Mouse (Mus musculus) thymus, postnatal 0 days (tissue): ENCODE results near the gene Nup214. TPM values are rescaled to one million over a fixed set of nuclear protein-coding genes. Genes with fewer than 3 reads are reported as not detected.
A peak's percentile ranks its signal among the peaks of the same experiment; 100 is the strongest.
"Not testable (repeated sequence)": the region's sequence is repeated elsewhere in the genome, so short reads cannot be mapped to it uniquely, and the experiment has no call there.

Experiments
- DNase-seq: peaks from one replicate; pipeline ENCODE4 v3.0.0-alpha.2; 2015; ENCODE audit warnings: low spot score
- polyA plus RNA-seq: library from polyadenylated mRNA; unstranded; fragments of >200 nt; fragmentation: Nextera tagmentation; extraction: Ambion mirVana; gene quantifications from 2 replicates; pipeline ENCODE4 v1.2.1, GENCODE M21; 2015

Nup214 gene
- polyA plus RNA-seq, 1 experiment from 2014 or later: 138 TPM

DNA sequence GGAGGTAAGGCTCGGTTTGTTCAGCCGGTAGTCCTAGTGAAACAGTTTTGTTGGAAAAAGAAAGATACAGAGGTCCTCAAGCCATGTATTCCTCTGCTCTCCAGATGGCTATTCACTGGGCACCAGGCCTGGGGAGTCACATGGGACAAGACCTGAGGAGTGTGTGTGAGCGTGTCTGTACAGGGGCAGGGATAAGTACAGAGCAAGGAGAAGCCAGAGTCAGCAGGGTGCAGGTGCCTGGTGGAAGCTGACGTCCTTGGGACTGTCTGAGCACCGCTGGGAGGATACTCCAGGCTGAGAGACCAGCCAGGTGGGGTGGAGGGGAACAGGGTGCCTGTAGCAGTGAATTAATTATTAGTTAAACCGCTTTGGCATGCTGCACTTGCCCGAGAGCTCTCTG is 10.7 kb upstream of the Nup214 start:
- DNase-seq: no peak

DNA sequence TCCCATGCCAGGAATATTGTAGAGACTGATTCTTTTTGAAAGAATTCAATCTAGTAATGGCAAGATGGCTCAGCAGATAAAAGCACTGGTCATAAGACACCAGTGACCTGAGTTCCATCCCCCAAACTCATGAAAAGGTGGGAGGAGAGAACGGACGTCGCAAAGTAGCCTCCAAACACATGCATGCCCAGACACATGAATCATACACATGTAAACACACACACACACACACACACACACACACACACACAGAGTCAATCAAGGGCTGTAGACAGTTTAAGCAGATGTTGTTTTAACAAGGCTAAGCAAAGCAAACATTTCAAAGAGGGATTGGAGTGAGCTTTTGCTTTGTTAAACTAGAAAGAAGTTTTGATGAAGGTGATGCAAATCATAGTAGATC is 10.0 kb upstream of the Nup214 start:
- no peak for DNase-seq

DNA sequence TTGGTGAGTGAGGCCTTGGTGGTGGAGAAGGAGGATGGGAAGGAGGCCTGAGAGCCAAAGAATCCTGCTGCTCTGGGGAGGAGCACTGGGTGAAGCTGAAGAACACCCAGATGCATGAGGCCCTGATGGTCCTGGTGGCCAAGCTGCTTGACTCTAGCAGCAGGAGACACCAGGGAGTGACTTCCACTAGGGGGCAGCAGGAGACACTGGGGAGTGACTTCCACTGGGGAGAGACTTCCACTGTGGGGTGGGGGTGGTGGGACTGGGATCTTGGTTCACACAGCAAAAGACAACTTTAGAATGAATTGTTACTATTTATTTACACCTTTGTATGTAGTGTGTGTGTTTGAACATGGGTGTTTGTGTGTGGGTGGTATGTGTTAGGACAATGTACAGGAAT is 9.1 kb upstream of the Nup214 start:
- DNase-seq: peak; percentile 67

GRCm38 (mm10) chr2:31966801-31967200 is 7.4 kb upstream of the Nup214 start:
- DNase-seq: no peak

DNA sequence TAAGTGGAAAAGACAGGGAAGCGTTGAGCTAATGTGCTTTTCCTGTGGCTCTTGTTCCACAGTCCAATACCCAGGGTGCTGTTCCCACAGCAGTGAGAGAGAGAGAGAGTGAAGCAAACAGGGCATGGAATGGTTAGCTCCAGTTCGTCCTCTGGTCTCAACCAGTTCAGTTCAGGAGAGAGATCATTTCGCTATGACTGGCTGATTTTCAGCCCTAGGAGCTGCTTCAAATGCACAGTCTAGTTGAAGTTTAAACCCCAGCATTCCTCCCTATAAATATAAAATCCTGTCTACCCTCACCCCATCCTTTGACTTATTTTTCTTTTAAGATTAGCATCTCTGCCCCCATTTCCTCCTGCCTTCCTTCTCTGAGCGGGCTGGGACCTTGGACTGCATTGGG is 1.6 kb upstream of the Nup214 start:
- no peak for DNase-seq

DNA sequence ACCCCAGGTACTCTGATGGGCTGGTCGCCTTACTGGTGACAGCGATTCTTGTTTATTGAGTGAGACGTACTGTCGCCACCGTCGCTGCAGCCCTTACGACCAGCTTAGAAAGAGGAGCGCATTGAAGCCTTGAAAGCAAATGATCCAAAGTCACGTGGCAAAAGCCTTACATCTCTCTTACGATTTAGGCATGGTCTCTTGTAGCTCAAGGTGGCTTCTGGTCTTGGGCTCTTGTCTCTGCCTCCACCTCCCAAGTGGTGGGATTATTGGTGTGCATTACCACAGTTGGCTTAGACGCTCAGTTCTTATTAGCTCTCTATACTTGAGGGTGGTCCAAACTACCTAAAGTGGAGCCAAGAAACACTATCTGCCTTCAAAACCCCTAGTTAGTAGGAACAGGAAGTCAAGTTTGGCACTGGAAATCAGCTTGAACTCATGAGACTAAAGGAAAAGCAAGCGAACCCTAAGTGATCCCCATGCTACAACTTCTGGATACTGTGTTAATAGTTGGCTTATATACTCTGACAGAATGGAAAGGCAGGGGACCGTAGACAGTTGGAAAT is 654 bp downstream of the Nup214 start:
- DNase-seq: no peak

DNA sequence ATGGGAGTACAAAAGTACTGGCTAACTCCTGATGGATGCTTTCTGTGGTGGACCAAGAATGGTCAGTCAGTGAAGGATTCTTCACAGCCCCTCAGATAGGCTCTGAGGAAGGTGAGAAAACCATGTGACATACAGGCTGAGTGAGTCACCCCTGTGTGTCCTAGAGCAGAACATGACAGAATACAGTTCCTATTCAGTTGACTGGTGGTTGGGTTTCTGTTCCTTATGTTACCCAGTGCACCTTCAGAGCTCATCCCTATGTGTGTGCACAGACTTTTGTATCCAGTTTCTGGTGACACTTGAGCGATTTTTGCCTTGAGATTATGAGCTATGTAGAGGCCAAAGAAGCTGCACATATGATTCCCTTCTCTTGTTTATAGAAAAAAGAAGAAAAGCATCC is 13.5 kb downstream of the Nup214 start:
- no peak for DNase-seq

GRCm38 (mm10) chr2:31990961-31991360 is 16.7 kb downstream of the Nup214 start:
- DNase-seq: no peak

- no peak for DNase-seq
Observed at GRCm38 (mm10) chr2:31994896-31995295, 20.7 kb downstream of the Nup214 start.

DNA sequence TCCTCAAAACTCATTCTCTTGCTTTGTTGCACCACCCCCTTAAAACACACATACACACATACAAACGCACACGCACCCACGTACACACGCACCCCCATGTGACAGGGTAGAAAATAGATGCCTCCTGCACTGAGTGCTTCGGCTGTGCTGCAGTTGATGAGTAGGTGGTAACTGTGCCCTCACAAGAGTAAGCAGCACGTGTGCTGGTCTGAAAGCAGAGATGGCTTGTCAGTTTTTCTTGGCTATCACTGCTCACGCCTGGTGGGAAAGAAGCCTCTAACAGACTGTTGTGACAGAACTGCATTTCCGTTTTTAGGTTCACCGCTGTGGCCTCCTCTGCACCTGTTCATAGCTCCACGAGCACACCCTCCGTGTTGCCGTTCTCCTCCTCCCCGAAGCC is 21.8 kb downstream of the Nup214 start:
- DNase-seq: no peak

DNA sequence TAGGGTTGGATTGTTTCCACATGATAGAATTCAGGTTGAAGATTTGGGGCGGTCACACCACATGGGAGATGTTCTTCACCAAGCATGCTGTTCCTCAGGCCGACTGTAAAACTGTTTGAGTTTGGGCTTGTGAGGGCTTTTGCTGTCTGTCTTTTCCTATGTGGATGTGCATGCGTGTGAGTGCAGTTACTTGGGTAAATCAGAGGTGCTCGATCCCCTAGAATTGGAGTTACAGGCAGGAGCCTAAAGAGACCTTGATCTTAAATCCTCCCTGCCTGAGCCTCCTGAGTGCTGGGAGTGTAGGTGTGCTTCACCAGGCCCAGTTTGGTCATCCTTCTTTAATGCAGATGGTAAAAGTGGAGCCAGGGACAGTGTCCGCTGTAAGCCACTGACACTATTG is 23.3 kb downstream of the Nup214 start:
- DNase-seq: no peak

- DNase-seq: peak; percentile 61
Observed at GRCm38 (mm10) chr2:31998443-31998842, 24.2 kb downstream of the Nup214 start.

GRCm38 (mm10) chr2:32008311-32008710 is 34.1 kb downstream of the Nup214 start:
- no peak for DNase-seq

DNA sequence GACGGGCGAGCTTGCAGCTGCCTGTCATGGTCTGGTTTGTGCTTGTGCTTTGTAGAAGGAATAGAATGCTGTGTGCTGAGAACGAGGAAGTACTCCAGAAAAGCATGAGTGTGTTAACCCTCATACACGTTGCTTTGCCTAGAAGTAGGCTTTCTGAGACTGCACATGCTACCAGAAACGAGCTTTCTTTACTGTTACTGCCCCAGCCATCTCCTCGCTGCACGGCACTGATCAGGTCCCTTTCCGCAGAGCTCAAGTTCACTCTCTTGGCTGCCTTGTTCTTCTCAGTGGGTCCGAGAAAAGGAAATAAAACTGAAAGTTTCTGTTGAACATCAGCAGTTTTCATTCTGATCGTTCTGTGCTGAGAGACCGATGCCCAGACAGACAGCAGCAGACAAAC is 34.5 kb downstream of the Nup214 start:
- DNase-seq: no peak

- DNase-seq: no peak
Observed at GRCm38 (mm10) chr2:32019704-32020103, 45.5 kb downstream of the Nup214 start.

GRCm38 (mm10) chr2:32020229-32020628 is 46.0 kb downstream of the Nup214 start:
- DNase-seq: peak; percentile 17

- no peak for DNase-seq
Observed at GRCm38 (mm10) chr2:32024372-32024771, 50.1 kb downstream of the Nup214 start.

DNA sequence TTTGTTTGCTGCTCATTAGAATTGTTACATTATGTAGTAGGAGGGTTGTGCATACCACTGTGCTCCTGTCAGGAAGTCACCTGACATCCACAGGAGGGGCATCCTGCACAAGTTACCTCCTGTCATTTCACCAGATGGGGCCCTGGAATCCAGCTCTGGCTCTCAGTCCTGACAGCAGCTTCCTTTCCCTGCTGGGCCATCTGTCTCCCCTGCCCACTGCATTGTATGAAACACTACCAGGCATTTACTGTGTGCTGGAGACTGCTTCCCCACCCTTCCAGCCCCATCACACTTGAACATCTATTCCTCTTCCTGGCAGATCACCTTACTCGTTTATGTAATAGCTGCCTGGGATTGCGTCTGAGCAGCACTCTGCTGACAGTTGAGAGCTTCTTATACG is 55.4 kb downstream of the Nup214 start:
- peak; percentile 50 for DNase-seq

- no peak for DNase-seq
Observed at GRCm38 (mm10) chr2:32033436-32033835, 59.2 kb downstream of the Nup214 start.

DNA sequence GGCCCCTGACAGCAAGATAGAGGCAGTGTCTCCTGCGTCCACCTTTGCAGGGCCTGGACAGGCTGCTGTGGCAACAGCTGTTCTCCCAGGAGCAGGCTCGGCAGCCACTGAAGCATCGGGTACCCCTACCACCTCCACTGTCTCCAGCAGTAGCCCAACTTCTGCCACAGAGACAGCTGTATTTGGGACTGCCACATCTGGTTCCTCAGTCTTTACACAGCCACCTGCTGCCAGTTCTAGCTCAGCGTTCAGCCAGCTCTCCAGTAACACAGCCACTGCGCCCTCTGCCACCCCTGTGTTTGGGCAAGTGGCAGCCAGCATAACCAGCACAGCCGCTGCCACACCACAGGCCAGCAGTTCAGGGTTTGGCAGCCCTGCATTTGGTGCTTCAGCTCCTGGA is 60.0 kb downstream of the Nup214 start:
- DNase-seq: peak; percentile 68

DNA sequence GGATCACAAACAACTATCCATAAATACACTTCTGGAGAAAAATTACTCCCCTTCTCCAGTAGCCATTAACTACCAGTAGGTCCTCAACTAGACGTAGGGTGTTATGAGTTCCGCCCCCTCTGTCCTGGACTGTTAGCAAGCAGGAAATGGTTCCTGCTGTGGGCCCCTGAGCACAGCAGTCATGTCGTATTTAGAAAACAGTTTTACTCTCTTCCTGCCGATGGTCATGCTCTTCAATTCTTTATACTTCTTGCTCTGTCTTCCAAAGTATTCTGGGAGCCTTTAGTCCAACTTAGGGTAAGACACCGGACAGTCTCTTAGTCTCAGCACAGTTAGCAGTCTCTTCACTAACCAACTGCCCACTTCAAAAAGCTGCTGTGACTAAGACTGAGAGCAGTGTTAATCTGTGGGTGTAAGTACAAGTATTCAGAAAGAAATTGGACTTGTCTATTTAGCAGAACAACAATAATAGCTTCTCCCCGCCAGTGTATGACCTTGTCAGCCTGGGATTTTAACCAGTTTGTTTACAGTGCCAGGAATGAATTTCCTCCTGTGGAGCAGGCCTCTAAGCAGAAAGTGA is 63.1 kb downstream of the Nup214 start:
- DNase-seq: peak; percentile 60

DNA sequence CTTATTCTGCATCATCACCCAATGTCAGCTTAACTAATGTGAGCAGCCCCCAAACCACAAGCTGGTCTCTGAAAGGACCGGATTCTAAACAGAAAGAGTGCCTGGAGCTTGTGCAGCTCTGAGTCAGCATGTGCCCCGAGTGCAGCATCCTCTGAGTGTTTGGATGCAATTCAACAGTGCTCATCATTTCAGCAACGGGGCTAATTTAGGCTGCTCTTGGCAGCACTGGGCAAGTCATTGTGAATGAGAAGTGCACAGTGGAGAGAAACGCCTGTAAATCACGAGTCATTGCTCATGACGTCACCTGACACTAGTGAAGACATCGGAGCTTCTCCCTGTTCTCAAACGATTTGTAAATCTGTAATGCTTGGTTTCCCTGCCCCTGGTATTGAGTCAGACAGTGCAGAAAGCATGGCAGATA is 64.4 kb downstream of the Nup214 start:
- DNase-seq: peak; percentile 49

DNA sequence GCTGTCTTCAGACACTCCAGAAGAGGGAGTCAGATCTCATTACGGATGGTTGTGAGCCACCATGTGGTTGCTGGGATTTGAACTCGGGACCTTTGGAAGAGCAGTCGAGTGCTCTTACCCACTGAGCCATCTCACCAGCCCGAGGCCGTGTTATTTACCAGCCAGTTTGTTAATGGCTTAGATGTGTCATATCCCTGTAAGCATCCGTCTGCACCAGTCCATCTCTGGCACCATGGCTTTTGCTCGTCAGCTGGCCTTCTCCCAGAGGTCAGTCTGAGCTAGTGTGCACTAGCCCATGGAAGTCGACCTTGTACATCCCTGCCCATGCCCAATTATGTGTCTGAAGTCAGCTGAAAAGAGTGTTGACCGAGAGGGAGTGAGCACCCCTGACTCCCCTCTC is 66.4 kb downstream of the Nup214 start:
- DNase-seq: not testable (repeated sequence)

- DNase-seq: no peak
Observed at GRCm38 (mm10) chr2:32041087-32041486, 66.9 kb downstream of the Nup214 start.
